Mouse (Mus musculus): ENCODE measurements around the gene Gm15217. TPM values are rescaled to one million over a fixed set of nuclear protein-coding genes. Genes with fewer than 3 reads are reported as not detected.

Gene Gm15217
- polyA plus RNA-seq, 1 experiment from 2014 or later: not detected

DNA sequence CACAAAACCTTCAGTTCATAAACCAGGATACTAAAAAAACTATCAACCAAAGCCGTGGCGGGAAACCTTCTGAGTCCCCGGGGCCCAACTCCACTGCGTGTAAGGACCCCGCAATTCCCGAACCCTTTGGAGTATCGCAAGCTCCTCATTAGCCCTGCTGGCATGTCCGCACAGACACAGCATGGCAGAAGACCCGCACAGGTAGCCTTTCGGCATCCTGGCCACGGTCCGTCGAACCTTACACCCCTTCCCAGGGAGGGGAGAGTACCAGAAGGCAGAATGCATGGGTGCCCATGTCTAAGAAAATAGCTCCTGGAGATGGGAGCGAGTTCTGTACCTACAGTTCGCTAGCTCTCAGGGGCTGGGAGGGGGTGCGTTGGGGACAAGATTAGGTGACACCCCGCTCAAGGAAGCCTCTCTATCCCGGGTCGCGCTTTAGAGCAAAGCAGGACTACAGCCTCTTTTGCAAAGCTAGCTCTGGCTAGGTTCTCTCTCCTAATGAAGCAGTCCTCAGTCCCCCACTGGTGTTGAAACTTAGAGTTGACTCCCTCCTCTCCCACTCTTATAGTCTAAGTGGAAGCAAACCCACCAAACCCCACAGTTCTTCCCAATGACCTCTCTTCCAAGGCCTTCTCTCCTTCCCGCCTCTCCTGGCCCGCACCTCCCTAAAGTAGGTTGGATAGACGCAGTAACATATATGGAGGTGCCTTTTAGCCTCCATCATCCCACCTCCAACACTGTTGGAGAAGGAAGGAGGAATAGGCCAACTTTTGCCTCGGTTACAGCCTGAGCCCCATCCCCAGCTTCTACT is 10.4 kb downstream of the Gm15217 start:
- 5% methylated on average over 24 of the region's 24 CpGs for WGBS
- Histone ChIP-seq H3K4me1 (ENCODE audit: control insufficient read depth, insufficient read depth, low read length) (peaks cover 29% of the 10 kb centered on the region), H3K27ac (replicated peaks; ENCODE audit: low read depth, low read length) (no peak overlapping the region), H3K4me3 (replicated peaks; ENCODE audit: low read depth, low read length) (peak overlapping the region; percentile 20), H3K36me3 (ENCODE audit: control insufficient read depth, insufficient read depth, low read length) (no peaks in the 10 kb centered on the region), H3K4me2 (ENCODE audit: low read length) (peak overlapping the region; percentile 89), H3K9me3 (ENCODE audit: control insufficient read depth, low read length) (no peaks in the 10 kb centered on the region), H3K27me3 (ENCODE audit: control insufficient read depth, insufficient read depth, low read length) (peaks cover 68% of the 10 kb centered on the region), H3K9ac (replicated peaks; ENCODE audit: low read length) (0 out of 2 replicates have a peak overlapping the region, but pooled peaks have one; percentile 14)
- DNase-seq: peak; percentile 15
- no peak for ATAC-seq (ENCODE audit: low FRiP score, low TSS enrichment)

DNA sequence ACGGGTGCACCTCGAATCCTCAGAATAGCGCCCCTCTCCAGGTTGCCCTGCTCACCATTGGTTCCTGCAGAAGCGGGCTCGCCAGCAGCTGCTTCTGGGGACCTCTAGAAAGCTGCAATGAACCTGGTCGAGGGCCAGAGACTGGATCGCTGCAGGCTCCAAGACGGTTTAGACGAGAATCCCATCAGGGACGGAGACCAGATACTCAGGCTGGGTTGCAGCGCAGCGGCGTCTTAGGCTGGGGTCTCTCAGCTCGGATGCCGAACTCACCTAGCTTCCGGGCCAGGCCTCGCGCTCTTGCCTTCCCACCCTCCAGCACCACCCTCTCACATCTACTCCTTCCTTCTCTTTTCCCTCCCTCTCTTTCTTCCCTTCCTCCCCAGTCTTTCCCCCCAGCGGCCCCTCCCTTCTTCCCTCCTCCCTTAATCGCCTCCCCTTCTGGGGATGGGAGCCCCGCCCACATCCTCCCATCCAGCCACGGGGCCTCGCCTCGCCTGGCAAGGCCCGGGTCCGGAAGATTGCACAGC is 11.1 kb downstream of the Gm15217 start, which contains the start of gene Bmp4:
Gene Bmp4, minus strand, starts transcription at position 421 of the 527 bp plus-strand sequence.
- DNase-seq (peak; percentile 45), ATAC-seq (ENCODE audit: low FRiP score, low TSS enrichment) (no peak)
- WGBS: 2% methylated on average over 26 of the region's 26 CpGs
- H3K4me3 ChIP-seq (replicated peaks; ENCODE audit: low read depth, low read length): peak within 1 kb of the TSS; percentile 20
- 0 out of 2 replicates have a peak within 1 kb of the TSS, but pooled peaks have one; percentile 14 for H3K9ac ChIP-seq (replicated peaks; ENCODE audit: low read length)
- H3K36me3 ChIP-seq (ENCODE audit: control insufficient read depth, insufficient read depth, low read length): no peaks in the 10 kb centered on the region
- H3K27ac ChIP-seq (replicated peaks; ENCODE audit: low read depth, low read length): no peak within 1 kb of the TSS
- H3K4me2 ChIP-seq (ENCODE audit: low read length): peak within 1 kb of the TSS; percentile 49
- peaks cover 29% of the 10 kb centered on the region for H3K4me1 ChIP-seq (ENCODE audit: control insufficient read depth, insufficient read depth, low read length)
- H3K9me3 ChIP-seq (ENCODE audit: control insufficient read depth, low read length): no peaks in the 10 kb centered on the region
- H3K27me3 ChIP-seq (ENCODE audit: control insufficient read depth, insufficient read depth, low read length): peaks cover 63% of the 10 kb centered on the region

DNA sequence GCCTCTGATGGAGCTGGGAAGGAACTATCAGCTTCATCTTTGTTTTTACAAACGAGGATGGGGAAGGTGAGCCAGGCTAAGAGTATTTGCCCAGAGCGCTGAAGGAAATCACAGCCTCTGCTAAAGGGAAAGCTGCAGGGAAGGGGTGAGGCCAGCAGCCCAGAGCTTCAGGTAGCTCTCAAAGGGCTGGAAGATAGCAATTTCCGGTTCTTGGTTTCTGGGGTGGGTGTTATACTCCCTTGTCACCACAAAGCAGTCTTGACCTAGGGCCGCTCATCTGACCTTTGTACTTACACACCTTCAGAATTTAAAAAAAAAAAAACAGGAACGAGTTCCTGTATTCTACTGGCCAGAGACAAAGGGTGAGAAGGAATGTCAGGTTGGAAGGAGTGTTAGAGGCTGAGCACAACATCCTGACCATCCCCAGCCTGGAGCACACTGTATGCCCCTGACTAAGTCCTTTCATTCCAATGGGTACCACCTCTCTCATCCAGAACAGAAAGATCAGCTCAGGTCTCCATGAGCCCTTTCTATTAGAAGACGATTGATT is 12.5 kb downstream of the Gm15217 start:
- ATAC-seq (ENCODE audit: low FRiP score, low TSS enrichment) (no peak), DNase-seq (no peak)
- Histone ChIP-seq H3K9ac (replicated peaks; ENCODE audit: low read length) (no peak overlapping the region), H3K4me1 (ENCODE audit: control insufficient read depth, insufficient read depth, low read length) (peaks cover 18% of the 10 kb centered on the region; the same call in 1 of the 2 replicates), H3K27ac (replicated peaks; ENCODE audit: low read depth, low read length) (no peak overlapping the region), H3K4me3 (replicated peaks; ENCODE audit: low read depth, low read length) (no peak overlapping the region), H3K9me3 (ENCODE audit: control insufficient read depth, low read length) (no peaks in the 10 kb centered on the region), H3K27me3 (ENCODE audit: control insufficient read depth, insufficient read depth, low read length) (peaks cover 53% of the 10 kb centered on the region), H3K36me3 (ENCODE audit: control insufficient read depth, insufficient read depth, low read length) (no peaks in the 10 kb centered on the region), H3K4me2 (ENCODE audit: low read length) (no peak overlapping the region)
- 58% methylated on average over 6 of the region's 6 CpGs for WGBS

DNA sequence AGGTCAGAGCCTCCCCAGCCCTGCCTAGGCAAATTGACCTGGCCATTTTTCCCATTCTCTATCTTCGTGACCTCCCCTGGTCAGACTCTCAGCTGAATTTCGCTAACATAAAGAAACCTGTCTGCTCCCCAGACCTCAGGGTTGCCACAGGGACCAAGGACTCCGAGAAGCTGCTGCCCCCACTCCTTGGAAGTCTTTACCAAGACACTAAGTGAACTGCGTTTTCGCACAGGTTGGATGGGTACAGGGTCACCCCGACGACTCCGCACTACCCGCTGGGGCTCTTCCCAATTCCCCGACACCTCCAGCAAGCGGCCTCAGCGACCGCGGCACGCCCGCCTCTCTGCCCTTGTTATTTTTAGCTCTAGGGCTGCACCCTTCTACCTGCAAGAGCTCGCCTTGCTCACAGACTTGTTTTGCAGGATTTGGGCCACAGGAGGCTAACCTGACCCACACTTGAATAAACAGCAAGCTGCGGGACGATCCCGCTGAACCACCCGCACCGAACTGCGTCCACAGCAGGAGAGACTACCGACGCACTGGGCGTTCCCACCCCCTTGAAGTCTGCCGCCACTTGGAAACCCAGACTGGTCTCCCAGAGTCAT is 19.0 kb downstream of the Gm15217 start:
- Histone ChIP-seq H3K27ac (replicated peaks; ENCODE audit: low read depth, low read length) (no peak overlapping the region), H3K9ac (replicated peaks; ENCODE audit: low read length) (0 out of 2 replicates have a peak overlapping the region, but pooled peaks have one; percentile 17), H3K4me2 (ENCODE audit: low read length) (peak overlapping the region; percentile 50), H3K9me3 (ENCODE audit: control insufficient read depth, low read length) (no peaks in the 10 kb centered on the region), H3K27me3 (ENCODE audit: control insufficient read depth, insufficient read depth, low read length) (peaks cover 31% of the 10 kb centered on the region), H3K36me3 (ENCODE audit: control insufficient read depth, insufficient read depth, low read length) (no peaks in the 10 kb centered on the region), H3K4me3 (replicated peaks; ENCODE audit: low read depth, low read length) (peak overlapping the region; percentile 22), H3K4me1 (ENCODE audit: control insufficient read depth, insufficient read depth, low read length) (peaks cover 9% of the 10 kb centered on the region)
- WGBS: 3% methylated on average over 27 of the region's 27 CpGs
- ATAC-seq (ENCODE audit: low FRiP score, low TSS enrichment): no peak
- DNase-seq: peak; percentile 25

DNA sequence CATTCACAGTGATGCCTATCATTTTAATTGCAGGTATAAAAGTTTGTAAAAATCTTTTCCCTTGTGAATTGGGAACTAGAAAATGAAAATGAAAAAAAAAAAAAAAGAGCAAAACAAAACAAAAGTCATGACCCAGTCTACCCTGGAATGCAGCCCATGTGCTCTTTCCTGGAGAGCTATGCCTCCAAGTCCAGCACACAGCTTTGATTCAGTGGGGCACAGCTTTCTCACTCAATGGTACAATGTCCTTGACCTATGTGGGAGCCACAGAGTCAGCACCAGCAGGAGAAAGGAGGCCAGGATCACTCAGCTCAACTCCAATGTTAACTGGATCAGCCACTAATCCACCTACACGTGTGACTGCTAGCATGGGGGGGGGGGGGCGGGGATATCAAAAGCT is 20.7 kb downstream of the Gm15217 start:
- DNase-seq: no peak
- H3K4me2 ChIP-seq (ENCODE audit: low read length): no peak overlapping the region
- H3K27me3 ChIP-seq (ENCODE audit: control insufficient read depth, insufficient read depth, low read length): peaks cover 31% of the 10 kb centered on the region
- no peak overlapping the region for H3K27ac ChIP-seq (replicated peaks; ENCODE audit: low read depth, low read length)
- H3K36me3 ChIP-seq (ENCODE audit: control insufficient read depth, insufficient read depth, low read length): no peaks in the 10 kb centered on the region
- no peak for ATAC-seq (ENCODE audit: low FRiP score, low TSS enrichment)
- H3K4me1 ChIP-seq (ENCODE audit: control insufficient read depth, insufficient read depth, low read length): peaks cover 9% of the 10 kb centered on the region
- WGBS: 65% methylated on average over 2 of the region's 2 CpGs
- no peaks in the 10 kb centered on the region for H3K9me3 ChIP-seq (ENCODE audit: control insufficient read depth, low read length)
- H3K9ac ChIP-seq (replicated peaks; ENCODE audit: low read length): no peak overlapping the region
- H3K4me3 ChIP-seq (replicated peaks; ENCODE audit: low read depth, low read length): no peak overlapping the region

DNA sequence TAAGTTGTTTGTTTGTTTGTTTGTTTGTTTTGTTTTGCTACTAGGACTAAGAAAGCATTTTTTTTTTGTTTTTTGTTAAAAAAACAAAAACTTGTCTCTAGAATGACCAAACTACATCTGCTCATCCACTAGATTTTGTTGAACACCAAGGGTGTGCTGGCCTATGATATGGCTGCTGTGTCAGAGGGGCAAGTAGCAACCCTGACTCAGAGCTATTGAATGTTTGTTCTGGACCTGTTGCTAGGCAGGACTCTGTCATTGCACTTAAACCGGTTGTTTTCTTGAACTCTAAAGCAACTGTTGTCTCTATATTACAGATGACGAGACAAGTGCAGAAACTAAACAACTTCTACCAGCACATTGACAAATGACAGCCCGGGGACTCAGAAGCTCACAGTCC is 29.1 kb downstream of the Gm15217 start:
- ATAC-seq (ENCODE audit: low FRiP score, low TSS enrichment): no peak
- no peak for DNase-seq
- 86% methylated on average over 3 of the region's 3 CpGs for WGBS
- H3K4me2 ChIP-seq (ENCODE audit: low read length): no peak overlapping the region
- H3K27ac ChIP-seq (replicated peaks; ENCODE audit: low read depth, low read length): no peak overlapping the region
- no peaks in the 10 kb centered on the region for H3K4me1 ChIP-seq (ENCODE audit: control insufficient read depth, insufficient read depth, low read length)
- H3K9ac ChIP-seq (replicated peaks; ENCODE audit: low read length): no peak overlapping the region
- no peak overlapping the region for H3K4me3 ChIP-seq (replicated peaks; ENCODE audit: low read depth, low read length)
- H3K36me3 ChIP-seq (ENCODE audit: control insufficient read depth, insufficient read depth, low read length): no peaks in the 10 kb centered on the region
- no peaks in the 10 kb centered on the region for H3K27me3 ChIP-seq (ENCODE audit: control insufficient read depth, insufficient read depth, low read length)
- H3K9me3 ChIP-seq (ENCODE audit: control insufficient read depth, low read length): no peaks in the 10 kb centered on the region

DNA sequence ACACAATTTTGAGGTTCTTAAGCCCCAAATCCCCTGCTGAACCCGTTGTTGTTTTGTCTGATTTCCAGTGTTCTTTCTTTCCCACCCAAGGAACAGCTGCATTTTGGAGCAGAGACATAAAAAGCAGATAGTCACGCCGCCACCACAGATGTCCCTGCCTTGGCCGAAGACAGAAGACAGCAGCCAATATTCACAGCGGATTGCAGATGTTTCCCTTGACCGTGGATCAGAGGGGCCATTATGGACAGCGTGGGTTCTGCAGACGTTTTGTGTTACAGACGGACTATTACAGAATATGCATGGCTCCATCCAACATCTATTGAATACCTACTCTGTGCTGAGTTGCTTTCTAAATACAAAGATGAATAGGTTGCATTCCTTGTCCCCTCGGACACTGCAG is 29.8 kb downstream of the Gm15217 start:
- no peak overlapping the region for H3K4me3 ChIP-seq (replicated peaks; ENCODE audit: low read depth, low read length)
- H3K27ac ChIP-seq (replicated peaks; ENCODE audit: low read depth, low read length): no peak overlapping the region
- H3K4me2 ChIP-seq (ENCODE audit: low read length): no peak overlapping the region
- DNase-seq: no peak
- H3K27me3 ChIP-seq (ENCODE audit: control insufficient read depth, insufficient read depth, low read length): no peaks in the 10 kb centered on the region
- no peaks in the 10 kb centered on the region for H3K36me3 ChIP-seq (ENCODE audit: control insufficient read depth, insufficient read depth, low read length)
- no peaks in the 10 kb centered on the region for H3K9me3 ChIP-seq (ENCODE audit: control insufficient read depth, low read length)
- 78% methylated on average over 10 of the region's 10 CpGs for WGBS
- no peaks in the 10 kb centered on the region for H3K4me1 ChIP-seq (ENCODE audit: control insufficient read depth, insufficient read depth, low read length)
- H3K9ac ChIP-seq (replicated peaks; ENCODE audit: low read length): no peak overlapping the region
- no peak for ATAC-seq (ENCODE audit: low FRiP score, low TSS enrichment)

DNA sequence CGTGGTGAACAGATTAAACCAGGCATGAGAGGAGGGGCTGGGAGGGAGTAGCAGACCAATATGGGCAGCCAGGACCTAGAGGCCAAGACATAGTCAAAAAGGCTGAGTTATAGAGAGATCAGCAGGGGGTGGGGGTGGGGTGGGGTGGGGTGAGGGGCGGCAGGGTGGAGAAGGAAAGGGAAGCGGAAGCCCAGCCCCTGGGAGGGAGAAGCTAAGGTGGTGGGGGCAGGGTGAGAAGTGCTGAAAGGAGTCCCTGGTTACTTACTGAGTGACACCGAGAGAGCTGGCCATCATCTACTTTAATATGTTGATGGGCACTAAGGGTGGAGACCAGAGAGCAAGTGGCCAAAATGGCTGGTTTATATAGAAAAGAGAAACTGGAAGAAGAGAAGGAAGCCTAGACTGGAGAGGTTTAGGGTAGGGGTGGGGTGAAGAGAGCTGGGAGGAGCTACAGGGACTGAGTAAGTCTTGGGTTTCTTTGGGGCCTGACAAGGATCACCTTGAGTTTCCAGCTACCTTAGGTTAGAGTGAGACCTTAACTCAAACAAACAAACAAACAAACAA is 31.4 kb downstream of the Gm15217 start:
- no peaks in the 10 kb centered on the region for H3K27me3 ChIP-seq (ENCODE audit: control insufficient read depth, insufficient read depth, low read length)
- no peaks in the 10 kb centered on the region for H3K36me3 ChIP-seq (ENCODE audit: control insufficient read depth, insufficient read depth, low read length)
- no peak overlapping the region for H3K9ac ChIP-seq (replicated peaks; ENCODE audit: low read length)
- no peaks in the 10 kb centered on the region for H3K9me3 ChIP-seq (ENCODE audit: control insufficient read depth, low read length)
- no peak overlapping the region for H3K4me2 ChIP-seq (ENCODE audit: low read length)
- no peak overlapping the region for H3K4me3 ChIP-seq (replicated peaks; ENCODE audit: low read depth, low read length)
- DNase-seq: no peak
- 66% methylated on average over 4 of the region's 4 CpGs for WGBS
- no peak for ATAC-seq (ENCODE audit: low FRiP score, low TSS enrichment)
- H3K4me1 ChIP-seq (ENCODE audit: control insufficient read depth, insufficient read depth, low read length): no peaks in the 10 kb centered on the region
- H3K27ac ChIP-seq (replicated peaks; ENCODE audit: low read depth, low read length): no peak overlapping the region
